Mouse (Mus musculus) bone marrow macrophage, adult 2 months (primary cell): ENCODE data around the gene Igfbp7. TPM values are rescaled to one million over a fixed set of nuclear protein-coding genes. Genes with fewer than 3 reads are reported as not detected.
"Not testable (repeated sequence)": the region's sequence is repeated elsewhere in the genome, so short reads cannot be mapped to it uniquely, and the experiment has no call there.

Source experiments
- H3K27ac ChIP-seq: 2 replicates; pipeline ENCODE4 v1.5.1; 2012; ENCODE audit warnings: low read depth, low read length; ENCODE audit not compliant: insufficient read depth
- H3K4me1 ChIP-seq: 2 replicates; pipeline ENCODE4 v1.6.1; 2012; ENCODE audit warnings: low read length; ENCODE audit not compliant: control insufficient read depth, insufficient read depth
- H3K4me3 ChIP-seq: 2 replicates; pipeline ENCODE4 v1.5.1; 2012; ENCODE audit warnings: mild to moderate bottlenecking, low read length, moderate library complexity; ENCODE audit not compliant: insufficient read depth
- CTCF ChIP-seq: IDR thresholded peaks from 2 replicates; pipeline ENCODE4 v1.5.1; 2012; ENCODE audit warnings: low read depth, mild to moderate bottlenecking, low read length, moderate library complexity
- POLR2A ChIP-seq: IDR thresholded peaks from 2 replicates; pipeline ENCODE4 v1.6.1; 2012; ENCODE audit warnings: mild to moderate bottlenecking, low read depth, low read length, borderline replicate concordance
- polyA plus RNA-seq: library from polyadenylated mRNA; stranded (reverse); fragments of >200 nt; gene quantifications from 2 replicates; pipeline ENCODE4 v1.2.4, GENCODE M21; 2012; ENCODE audit not compliant: missing spikeins, insufficient read depth, insufficient read length

Igfbp7 gene
- polyA plus RNA-seq, 1 experiment: 6.6 TPM

DNA sequence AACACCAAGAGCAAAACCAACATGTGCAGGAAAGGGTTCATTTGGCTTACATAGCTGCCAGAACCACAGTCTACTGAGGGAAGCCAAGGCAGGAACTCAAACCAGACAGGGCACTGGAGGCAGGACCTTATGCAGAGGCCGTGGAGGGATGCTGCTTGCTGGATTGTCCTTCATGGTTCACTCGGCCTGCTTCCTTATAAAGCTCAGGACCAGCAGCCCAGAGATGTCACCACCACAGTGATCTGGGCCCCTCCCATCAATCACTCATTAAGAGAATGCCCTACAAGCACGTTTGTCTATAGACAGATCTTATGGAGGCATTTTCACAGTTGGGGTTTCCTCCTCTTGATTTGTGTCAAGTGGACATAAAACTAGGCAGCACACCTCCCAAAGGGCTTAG, 25.3 kb upstream of the Igfbp7 start:
- TF ChIP-seq CTCF: no peak
- TF ChIP-seq POLR2A: no peak
- Histone ChIP-seq H3K27ac (no peak overlapping the region), H3K4me1 (no peaks in the 10 kb centered on the region), H3K4me3 (no peak overlapping the region)

DNA sequence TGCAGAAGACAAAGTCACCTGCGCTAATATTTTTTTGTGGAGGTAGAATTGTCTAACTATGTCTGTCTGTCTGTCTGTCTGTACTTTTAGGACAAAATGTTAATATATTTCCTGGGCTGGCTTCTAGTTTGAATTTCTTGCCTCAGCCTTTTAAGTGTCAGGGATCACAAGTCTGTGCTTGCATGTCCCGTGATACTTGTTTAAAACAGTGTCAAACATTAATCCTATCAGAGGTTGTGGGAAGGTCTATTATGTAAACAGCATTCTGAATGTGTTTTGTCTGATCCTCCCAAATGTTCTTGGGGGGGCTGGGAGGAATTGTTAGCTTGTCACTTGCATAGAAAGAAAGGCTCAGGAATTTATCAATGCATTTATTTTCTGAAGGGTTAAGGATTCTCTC, 24.6 kb upstream of the Igfbp7 start:
- TF ChIP-seq CTCF (no peak), POLR2A (no peak)
- no peak overlapping the region for H3K4me3 ChIP-seq
- no peak overlapping the region for H3K27ac ChIP-seq
- no peaks in the 10 kb centered on the region for H3K4me1 ChIP-seq

DNA sequence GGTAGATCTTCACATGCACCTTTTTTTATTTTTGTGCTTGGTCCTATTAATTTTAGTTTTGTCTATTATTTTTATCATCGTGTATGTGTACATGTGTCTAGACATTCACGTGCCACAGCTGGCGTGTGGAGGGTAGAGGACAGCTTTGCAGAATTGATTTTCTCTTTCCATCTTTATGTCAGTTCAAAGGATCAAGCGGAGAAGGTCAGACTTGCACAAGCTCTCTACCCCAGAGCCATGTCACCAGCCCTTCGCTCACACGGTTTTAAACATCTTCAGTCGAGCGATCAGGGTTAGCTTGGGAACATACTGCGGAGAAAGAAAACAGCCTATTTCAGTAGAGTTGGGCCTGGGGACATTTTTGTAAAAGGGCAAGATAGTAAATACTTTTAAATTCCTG, 23.2 kb upstream of the Igfbp7 start:
- TF ChIP-seq POLR2A (no peak), CTCF (no peak)
- no peak overlapping the region for H3K27ac ChIP-seq
- H3K4me3 ChIP-seq: no peak overlapping the region
- H3K4me1 ChIP-seq: no peaks in the 10 kb centered on the region

DNA sequence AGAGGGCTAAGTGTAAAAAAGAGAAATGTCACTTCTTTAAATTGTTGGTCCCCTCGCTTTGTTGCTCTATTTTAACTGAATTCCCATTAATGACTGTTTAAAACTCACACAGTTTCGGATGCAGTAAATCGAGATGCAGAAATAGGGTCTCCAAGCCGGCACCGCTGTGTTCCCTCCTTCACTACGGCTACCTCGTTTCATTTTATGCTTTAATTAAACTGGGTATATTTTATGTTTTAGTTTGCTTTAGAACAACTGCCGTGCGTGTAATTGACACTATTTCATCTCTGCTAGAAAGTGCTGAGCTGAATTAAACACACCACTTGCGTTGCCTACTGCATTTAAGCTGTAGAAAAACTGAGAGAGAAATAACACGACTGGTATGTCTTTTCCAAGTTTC, 22.6 kb upstream of the Igfbp7 start:
- Histone ChIP-seq H3K4me1 (no peaks in the 10 kb centered on the region), H3K27ac (no peak overlapping the region), H3K4me3 (no peak overlapping the region)
- TF ChIP-seq POLR2A: no peak
- no peak for TF ChIP-seq CTCF

DNA sequence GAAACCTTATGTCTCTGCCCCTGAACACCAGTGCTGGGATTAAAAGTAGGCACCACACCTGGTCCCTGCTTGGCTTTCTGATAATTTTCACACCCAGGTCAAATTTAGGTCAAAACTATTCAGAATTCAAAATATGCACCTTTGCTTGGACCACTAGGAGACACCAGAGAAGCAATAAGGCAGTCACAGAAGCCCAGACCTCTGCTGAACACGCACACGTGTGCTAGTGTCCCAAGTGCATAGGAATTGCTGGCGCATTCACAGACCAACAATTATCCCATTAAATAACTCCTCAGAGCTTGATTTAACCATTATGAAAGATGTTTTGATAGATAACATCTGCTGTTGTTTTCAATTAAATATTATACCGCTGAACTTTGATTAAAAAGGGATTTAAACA, 22.2 kb upstream of the Igfbp7 start:
- Histone ChIP-seq H3K4me1 (no peaks in the 10 kb centered on the region), H3K27ac (no peak overlapping the region), H3K4me3 (no peak overlapping the region)

DNA sequence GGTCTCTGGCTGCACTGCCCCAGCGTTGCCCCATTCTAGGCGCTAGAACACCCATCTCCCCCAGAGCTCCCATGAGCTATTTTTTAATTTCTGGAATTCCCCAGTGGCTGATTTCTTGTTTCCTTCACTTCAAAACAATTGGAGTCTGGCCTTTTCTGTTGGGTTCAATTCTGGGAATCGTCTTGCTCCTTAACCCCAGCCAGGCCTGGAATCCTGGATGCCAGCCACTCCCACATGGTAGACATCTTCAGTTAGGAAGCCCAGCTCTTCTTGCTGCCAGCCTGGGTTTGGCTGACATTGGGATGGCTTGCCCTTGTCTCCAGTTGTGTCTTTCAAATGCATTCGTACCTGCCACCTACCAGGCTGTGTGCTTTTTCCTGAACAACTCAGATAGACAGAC, 20.7 kb upstream of the Igfbp7 start:
- Histone ChIP-seq H3K4me3 (no peak overlapping the region), H3K4me1 (no peaks in the 10 kb centered on the region)
- TF ChIP-seq POLR2A (no peak), CTCF (no peak)

More for the DNA sequence above, 22.2 kb upstream of the Igfbp7 start:
- TF ChIP-seq CTCF: no peak
- TF ChIP-seq POLR2A: no peak

DNA sequence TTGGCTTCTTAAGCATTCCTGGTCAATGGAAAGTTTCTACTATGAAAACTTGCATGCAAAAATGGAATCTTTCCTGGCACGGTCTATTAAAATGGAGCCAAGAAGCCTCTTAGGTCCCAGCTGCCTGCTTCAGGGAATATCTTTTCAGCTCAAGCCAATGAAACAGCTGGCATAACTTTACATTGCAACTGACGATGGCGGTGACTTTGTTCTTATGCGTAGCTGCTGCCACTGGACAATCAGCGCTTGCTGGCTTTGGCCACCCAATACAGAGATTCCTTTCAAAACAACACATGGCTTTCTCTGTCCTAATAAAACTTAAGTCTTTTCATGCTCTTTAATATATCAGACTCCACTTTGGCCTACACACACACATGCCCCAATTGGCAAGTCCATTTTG, 20.1 kb upstream of the Igfbp7 start:
- Histone ChIP-seq H3K4me3 (no peak overlapping the region), H3K4me1 (no peaks in the 10 kb centered on the region), H3K27ac (no peak overlapping the region)
- no peak for TF ChIP-seq CTCF
- no peak for TF ChIP-seq POLR2A

More for the DNA sequence above, 20.7 kb upstream of the Igfbp7 start:
- H3K27ac ChIP-seq: no peak overlapping the region

DNA sequence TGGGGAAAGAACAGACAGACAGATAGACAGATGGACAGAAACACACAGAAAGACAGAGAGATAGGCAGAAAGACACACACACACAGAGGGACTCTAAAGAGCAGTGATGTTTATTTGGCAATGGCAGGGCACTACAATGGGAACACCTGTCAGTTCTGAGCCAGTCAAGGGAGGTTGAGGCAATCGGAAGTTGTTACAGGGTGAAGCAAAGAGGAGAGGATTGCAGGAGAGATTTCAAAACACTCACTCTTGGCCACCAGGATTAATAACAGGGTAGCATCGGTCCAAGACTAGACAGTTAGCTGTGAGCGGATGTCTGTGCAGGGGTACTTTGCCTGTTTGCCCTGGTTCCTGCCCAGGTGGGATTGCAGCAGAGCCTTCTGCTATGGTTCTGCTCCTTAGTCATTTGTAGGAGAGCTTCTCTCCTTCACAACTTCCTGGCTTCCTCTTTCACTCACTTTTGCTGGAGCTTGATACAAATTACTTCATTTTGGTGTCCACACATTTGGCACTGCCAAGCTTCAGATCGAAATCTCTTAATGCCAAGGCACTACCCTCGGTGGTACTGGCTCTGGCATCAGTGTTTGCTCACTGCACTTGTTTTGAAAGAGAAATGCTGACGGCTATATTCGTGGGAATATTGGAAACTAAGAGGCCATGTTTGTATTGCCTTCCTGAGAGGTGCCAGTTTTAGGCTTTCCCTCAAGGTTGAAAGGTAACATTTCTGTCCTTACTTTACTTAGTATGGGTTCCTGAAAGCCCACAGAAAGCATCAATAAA, 18.1 kb upstream of the Igfbp7 start:
- H3K4me1 ChIP-seq: no peaks in the 10 kb centered on the region
- no peak overlapping the region for H3K4me3 ChIP-seq
- no peak for TF ChIP-seq CTCF
- no peak for TF ChIP-seq POLR2A
- no peak overlapping the region for H3K27ac ChIP-seq

DNA sequence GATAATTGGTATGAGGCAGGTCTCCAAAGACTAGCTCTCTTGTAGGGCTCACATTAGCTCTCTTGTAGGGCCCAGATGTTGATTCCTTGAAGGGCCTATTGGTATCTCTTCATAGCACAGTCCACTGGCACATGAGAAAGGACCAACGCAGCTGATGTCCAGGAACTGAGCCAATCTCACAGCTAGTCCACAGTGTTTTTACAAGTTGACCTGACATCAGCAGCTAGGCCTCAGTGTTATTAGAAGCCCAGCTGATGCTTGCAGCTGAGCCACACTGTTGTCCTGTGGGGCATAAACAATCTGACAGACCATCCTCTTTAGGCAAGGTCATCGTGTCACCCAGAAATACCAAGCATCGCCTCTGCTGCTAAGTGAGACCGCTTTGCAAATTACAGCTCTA, 11.7 kb upstream of the Igfbp7 start:
- not testable (repeated sequence) for H3K4me3 ChIP-seq, H3K4me1 ChIP-seq, H3K27ac ChIP-seq

DNA sequence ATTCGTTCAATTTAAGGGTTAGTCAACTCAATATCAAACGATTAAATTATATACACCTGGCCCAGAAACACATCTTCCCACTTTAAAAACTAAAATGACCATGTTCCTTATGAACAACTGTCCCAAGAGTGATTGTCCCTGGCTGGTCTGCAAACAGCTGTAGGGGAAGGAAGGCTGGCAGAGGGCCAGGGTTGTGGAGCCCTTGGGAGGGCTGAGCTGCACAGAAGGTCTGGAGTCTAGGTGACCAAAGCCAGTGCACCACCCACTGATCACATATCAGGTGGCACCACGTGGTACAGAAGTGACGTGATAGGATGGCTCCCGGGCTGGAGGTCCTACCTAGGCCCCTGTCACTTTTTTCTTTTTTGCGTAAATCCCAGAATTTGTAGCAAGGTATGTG, 8.2 kb upstream of the Igfbp7 start:
- Histone ChIP-seq H3K4me1 (no peaks in the 10 kb centered on the region), H3K27ac (no peak overlapping the region), H3K4me3 (no peak overlapping the region)
- TF ChIP-seq CTCF (no peak), POLR2A (no peak)
